Mouse (Mus musculus): ENCODE data around the gene Kdelr3. TPM values are rescaled to one million over a fixed set of nuclear protein-coding genes. Genes with fewer than 3 reads are reported as not detected.

Gene Kdelr3
- total and polyA plus RNA-seq, 3 experiments: 0.33 to 7.4 (median 0.94) TPM

DNA sequence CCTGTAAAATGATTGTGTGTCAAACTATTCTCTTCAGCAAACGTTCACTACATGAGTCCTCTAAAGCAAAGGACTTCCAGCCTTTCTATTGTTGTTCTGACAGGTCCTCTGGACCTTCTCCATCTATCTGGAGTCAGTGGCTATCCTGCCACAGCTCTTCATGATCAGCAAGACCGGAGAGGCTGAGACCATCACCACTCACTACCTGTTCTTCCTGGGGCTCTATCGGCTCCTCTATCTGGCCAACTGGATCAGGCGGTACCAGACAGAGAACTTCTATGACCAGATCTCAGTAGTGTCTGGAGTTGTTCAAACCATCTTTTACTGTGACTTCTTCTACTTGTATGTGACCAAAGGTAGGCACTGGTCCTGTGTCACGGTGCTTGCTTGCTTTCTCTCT lies 9.4 kb downstream of the Kdelr3 start:
- H3K9me3 ChIP-seq (replicated peaks; ENCODE audit: low read length): no peaks in the 10 kb centered on the region
- H3K4me1 ChIP-seq (ENCODE audit: control insufficient read depth in 1 of 2, insufficient read depth in 2 of 2): no peaks in the 10 kb centered on the region
- DNase-seq (ENCODE audit: extremely low read depth): no peak
- H3K4me3 ChIP-seq (replicated peaks in 1 of 3; ENCODE audit: low read depth in 2 of 3, low read length in 2 of 3, poor library complexity in 1 of 3): no peak overlapping the region
- H3K9ac ChIP-seq (ENCODE audit: insufficient read depth, low read depth): no peak overlapping the region
- TF ChIP-seq CHD1 (IDR thresholded peaks at IDR 0.05; ENCODE audit: low read depth, low read length): no peak
- H3K79me2 ChIP-seq (replicated peaks; ENCODE audit: control insufficient read depth, extremely low read depth, insufficient read depth, poor library complexity, severe bottlenecking): no peaks in the 10 kb centered on the region
- H3K27me3 ChIP-seq (replicated peaks): no peaks in the 10 kb centered on the region
- peaks cover 34 to 51% of the 10 kb centered on the region in 2 experiments for H3K36me3 ChIP-seq (replicated peaks in 1 of 2; ENCODE audit: control insufficient read depth in 1 of 2, insufficient read depth in 1 of 2, low read length in 1 of 2)
- no peak overlapping the region for H3K27ac ChIP-seq (ENCODE audit: insufficient read depth, low read depth)
- in situ Hi-C loops (cut with MboI; ENCODE audit: low pct_ligation_motif_present, low pct_unique_long_range_greater_than_20kb, low sequenced_read_pairs) (no loop called here), dilution Hi-C loops (cut with MboI; ENCODE audit: extremely low pct_ligation_motif_present, extremely low pct_unique_long_range_greater_than_20kb, low sequenced_read_pairs) (no loop called here)
- H3K4me2 ChIP-seq (ENCODE audit: insufficient read depth, low read depth, poor library complexity, severe bottlenecking): no peak overlapping the region

DNA sequence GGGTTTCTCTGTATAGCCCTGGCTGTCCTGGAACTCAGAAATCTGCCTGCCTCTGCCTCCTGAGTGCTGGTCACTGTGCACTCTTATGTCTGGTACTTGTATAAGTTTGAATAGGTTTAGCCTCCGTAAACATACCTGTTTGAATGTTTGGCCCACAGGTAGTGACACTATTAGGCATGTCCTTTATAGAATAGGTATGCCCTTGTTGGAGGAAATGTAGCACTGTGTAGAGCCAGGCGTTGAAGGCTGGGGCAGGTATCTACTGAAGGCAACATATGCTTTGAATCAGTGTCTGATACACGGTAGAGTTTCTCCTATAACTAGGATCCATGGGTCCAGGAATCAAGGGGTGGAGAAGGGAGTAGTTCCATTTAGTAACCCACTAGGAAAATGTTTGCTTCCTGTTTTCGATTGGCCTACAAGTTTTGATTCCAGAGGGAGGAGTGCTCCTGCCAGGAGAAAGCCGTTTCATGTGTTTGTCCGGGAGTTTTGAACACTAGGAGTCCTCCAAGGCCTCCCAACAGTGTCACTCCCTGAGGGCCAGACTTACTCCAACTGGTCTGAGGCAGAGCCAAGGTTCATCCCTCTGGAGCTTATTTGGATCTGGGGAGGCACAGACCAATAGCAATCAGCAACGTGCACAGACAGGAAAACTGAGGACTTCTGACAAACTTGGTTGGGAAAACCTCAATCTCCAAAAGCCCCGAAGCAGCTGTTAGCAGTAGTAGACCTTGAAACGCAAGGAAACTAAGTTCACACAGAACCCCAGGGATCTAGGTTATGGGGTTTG lies 10.0 kb downstream of the Kdelr3 start:
- Histone ChIP-seq H3K27ac (ENCODE audit: insufficient read depth, low read depth) (no peak overlapping the region), H3K4me3 (replicated peaks in 1 of 3; ENCODE audit: low read depth in 2 of 3, low read length in 2 of 3, poor library complexity in 1 of 3) (no peak overlapping the region), H3K4me2 (ENCODE audit: insufficient read depth, low read depth, poor library complexity, severe bottlenecking) (no peak overlapping the region), H3K9me3 (replicated peaks; ENCODE audit: low read length) (no peaks in the 10 kb centered on the region), H3K36me3 (replicated peaks in 1 of 2; ENCODE audit: control insufficient read depth in 1 of 2, insufficient read depth in 1 of 2, low read length in 1 of 2) (peaks cover 39 to 57% of the 10 kb centered on the region in 2 experiments), H3K9ac (ENCODE audit: insufficient read depth, low read depth) (no peak overlapping the region), H3K27me3 (replicated peaks) (no peaks in the 10 kb centered on the region), H3K79me2 (replicated peaks; ENCODE audit: control insufficient read depth, extremely low read depth, insufficient read depth, poor library complexity, severe bottlenecking) (no peaks in the 10 kb centered on the region), H3K4me1 (ENCODE audit: control insufficient read depth in 1 of 2, insufficient read depth in 2 of 2) (no peaks in the 10 kb centered on the region)
- dilution Hi-C loops (cut with MboI; ENCODE audit: extremely low pct_ligation_motif_present, extremely low pct_unique_long_range_greater_than_20kb, low sequenced_read_pairs) (no loop called here), in situ Hi-C loops (cut with MboI; ENCODE audit: low pct_ligation_motif_present, low pct_unique_long_range_greater_than_20kb, low sequenced_read_pairs) (no loop called here)
- DNase-seq (ENCODE audit: extremely low read depth): no peak
- TF ChIP-seq ZKSCAN1 (IDR thresholded peaks at IDR 0.05; ENCODE audit: borderline replicate concordance, low read depth, low read length): no peak
- peak; percentile 95 for TF ChIP-seq POLR2AphosphoS2 (IDR thresholded peaks at IDR 0.05; ENCODE audit: low read depth, low read length)

DNA sequence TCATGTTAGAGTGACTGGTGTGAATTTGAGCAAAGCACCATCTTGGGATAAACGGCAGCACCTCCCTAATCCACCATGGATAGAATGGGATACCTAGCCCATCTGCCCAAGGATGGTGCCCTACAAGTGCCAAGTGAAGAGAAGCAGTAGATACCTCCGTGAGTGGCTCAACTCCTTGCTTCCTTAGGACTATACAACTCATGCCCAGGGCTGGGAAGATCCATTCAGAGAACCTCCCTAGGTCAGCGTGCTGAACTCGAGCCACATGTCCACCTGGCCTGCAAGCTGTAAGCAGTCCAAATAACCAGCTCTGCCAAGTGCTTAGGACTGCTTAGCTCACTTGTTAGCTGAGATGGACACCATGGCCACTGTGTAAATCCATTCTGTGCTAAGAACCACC lies 11.0 kb downstream of the Kdelr3 start:
- Histone ChIP-seq H3K27ac (ENCODE audit: insufficient read depth, low read depth) (no peak overlapping the region), H3K4me3 (replicated peaks in 1 of 3; ENCODE audit: low read depth in 2 of 3, low read length in 2 of 3, poor library complexity in 1 of 3) (no peak overlapping the region), H3K9ac (ENCODE audit: insufficient read depth, low read depth) (no peak overlapping the region), H3K79me2 (replicated peaks; ENCODE audit: control insufficient read depth, extremely low read depth, insufficient read depth, poor library complexity, severe bottlenecking) (no peaks in the 10 kb centered on the region), H3K27me3 (replicated peaks) (no peaks in the 10 kb centered on the region), H3K4me1 (ENCODE audit: control insufficient read depth in 1 of 2, insufficient read depth in 2 of 2) (no peaks in the 10 kb centered on the region), H3K36me3 (replicated peaks in 1 of 2; ENCODE audit: control insufficient read depth in 1 of 2, insufficient read depth in 1 of 2, low read length in 1 of 2) (peaks cover 47 to 67% of the 10 kb centered on the region in 2 experiments), H3K9me3 (replicated peaks; ENCODE audit: low read length) (no peaks in the 10 kb centered on the region), H3K4me2 (ENCODE audit: insufficient read depth, low read depth, poor library complexity, severe bottlenecking) (no peak overlapping the region)
- dilution Hi-C loops (cut with MboI; ENCODE audit: extremely low pct_ligation_motif_present, extremely low pct_unique_long_range_greater_than_20kb, low sequenced_read_pairs): no loop called here
- no peak for DNase-seq (ENCODE audit: extremely low read depth)
- TF ChIP-seq TCF12 (IDR thresholded peaks at IDR 0.05; ENCODE audit: low read depth, low read length) (no peak), CHD1 (IDR thresholded peaks at IDR 0.05; ENCODE audit: low read depth, low read length) (no peak), RCOR1 (conservative IDR thresholded peaks at IDR 0.05; ENCODE audit: low read depth, low read length) (no peak), POLR2A (IDR thresholded peaks at IDR 0.05; ENCODE audit: low read depth, low read length) (peak; percentile 26), ZNF384 (IDR thresholded peaks at IDR 0.05; ENCODE audit: low read depth, low read length) (no peak), ZKSCAN1 (IDR thresholded peaks at IDR 0.05; ENCODE audit: borderline replicate concordance, low read depth, low read length) (no peak)
- in situ Hi-C loops (cut with MboI; ENCODE audit: low pct_ligation_motif_present, low pct_unique_long_range_greater_than_20kb, low sequenced_read_pairs): no loop called here

All from CH12.LX (cell line).